Mouse (Mus musculus) embryo, embryonic 11.5 days (tissue): ENCODE measurements around the gene Cep126.

ENCODE experiments used
- DNase-seq: peaks from one replicate; pipeline ENCODE4 v3.0.0-alpha.2; 2012; ENCODE audit warnings: low read depth, low spot score

Gene Cep126

DNA sequence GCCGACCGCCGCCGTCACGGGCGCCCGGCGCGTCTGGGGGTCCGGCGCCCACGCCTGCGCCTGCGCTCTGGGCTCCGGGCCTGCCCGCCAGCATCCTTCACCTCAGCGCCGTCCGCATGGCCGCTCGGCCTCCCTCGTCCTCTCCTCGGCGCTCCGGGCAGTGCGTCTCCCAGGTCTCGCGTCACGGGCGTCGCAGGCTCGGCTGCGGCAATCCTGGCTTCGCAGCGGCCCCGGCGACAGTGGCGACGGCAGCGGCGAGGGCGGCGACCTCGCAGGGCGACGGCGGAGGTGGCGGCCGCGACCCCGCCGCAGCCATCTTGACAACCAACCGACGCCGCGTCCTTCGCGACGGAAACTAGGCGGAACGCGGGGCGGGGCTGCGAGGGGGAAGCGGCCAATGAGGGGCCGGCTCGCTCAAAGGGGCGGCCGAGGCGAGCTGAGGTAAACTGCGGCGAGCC lies at the start of gene Cep126:
Gene Cep126, minus strand, starts transcription at position 178 of the 458 bp plus-strand sequence.
- DNase-seq: peak; percentile 75

DNA sequence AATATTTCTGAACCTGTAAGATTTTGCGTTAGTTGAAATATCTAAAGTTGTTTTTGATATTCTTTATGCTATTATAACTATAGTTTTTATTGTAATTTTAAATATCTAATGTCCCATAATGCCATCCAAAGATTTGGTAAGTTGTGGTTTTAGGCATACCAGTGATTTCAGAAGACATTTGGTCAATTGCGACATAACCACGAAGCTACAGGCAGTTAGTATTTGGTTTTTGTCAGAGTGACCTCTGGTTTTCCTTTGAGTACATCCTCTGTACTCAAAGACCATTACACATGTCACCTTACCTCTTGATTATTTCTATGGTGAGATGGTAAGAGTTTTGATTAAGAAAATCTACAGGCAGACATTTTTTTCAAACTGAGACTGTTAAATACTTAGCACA lies 45.5 kb upstream of the Cep126 start:
- DNase-seq: no peak

DNA sequence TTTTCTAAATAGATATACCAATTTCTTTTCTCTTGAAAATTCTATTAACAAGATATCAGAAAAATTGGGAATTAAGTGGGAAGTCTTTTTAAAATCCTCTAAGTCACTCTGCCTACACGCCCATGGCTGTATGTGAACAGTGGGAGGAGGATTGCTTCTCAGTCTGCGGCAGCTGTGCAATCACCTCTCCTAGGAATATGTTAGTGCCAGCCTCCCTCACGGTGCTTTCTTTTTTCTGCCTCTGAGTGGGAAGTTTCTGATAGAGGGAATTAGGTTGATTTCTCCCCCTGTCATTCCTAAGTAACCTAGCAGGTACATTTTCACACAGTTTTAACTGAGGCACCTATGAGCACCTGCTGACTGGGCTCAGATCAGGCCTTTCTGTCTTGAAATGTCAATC lies 43.0 kb upstream of the Cep126 start:
- no peak for DNase-seq

GRCm38 (mm10) chr9:8157011-8157410 lies 22.9 kb upstream of the Cep126 start:
- no peak for DNase-seq

GRCm38 (mm10) chr9:8139501-8139900 lies 5.4 kb upstream of the Cep126 start:
- DNase-seq: no peak

- peak; percentile 4 for DNase-seq
Observed at GRCm38 (mm10) chr9:8133586-8134115, 443 bp downstream of the Cep126 start.

DNA sequence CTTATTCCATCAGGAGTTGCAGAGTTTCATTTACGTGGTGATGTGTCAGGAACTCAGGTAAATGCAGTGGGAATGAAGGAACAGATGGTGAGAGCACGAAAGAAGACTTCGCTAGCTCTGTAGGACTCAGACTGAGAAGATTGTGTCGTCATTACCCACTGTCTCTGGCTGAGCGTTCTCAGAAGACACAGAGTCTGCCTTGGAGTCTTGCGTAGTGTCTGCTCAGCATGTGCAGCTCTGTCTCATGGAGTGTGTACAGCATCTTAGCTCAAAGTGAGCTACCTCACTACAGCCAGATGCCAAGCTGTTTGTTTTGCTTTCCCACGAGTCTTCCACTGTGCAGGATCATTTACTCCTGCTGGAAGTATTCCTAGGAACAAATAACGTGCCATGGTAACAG lies 10.6 kb downstream of the Cep126 start:
- no peak for DNase-seq

- no peak for DNase-seq
Observed at GRCm38 (mm10) chr9:8114516-8114915, 19.6 kb downstream of the Cep126 start.

- DNase-seq: no peak
Observed at GRCm38 (mm10) chr9:8103050-8103449, 31.0 kb downstream of the Cep126 start.

DNA sequence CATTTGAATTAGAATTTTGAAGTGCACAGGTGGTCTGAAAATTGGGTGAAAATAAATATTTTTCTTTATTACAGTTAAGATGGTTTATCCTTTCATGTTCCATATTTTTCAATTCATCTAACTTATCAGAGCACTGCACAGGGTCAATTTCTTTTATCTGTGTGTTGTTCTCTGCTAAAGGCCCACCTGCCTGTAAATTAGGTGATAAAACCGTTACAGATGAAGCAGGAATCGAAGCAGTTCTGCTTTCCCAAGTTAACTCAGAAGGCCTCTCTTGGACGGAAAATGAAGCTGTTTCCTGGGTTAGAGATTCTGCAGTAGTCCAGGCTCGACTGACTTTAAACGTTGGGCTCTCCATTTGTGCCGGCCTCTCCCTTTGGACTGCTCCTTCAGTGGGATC lies 33.1 kb downstream of the Cep126 start:
- no peak for DNase-seq

DNA sequence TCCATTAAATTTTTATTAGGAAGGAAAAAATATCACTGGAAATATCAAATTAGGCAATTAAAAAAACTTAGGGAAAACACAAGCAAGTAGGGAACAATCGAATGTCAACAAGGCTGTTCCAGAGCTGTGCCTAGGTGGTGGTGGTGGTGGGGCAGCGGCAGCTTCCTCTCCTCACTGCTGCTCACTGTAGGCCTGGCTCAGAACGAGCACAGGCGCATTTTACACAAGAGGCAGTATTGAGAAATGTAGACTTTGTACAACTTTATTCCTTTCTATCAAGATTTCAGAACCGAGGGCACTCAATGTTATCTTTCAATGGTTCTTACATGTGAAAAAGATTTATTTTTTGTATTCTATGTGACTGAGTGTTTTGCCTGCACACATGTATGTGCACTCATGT lies 55.2 kb downstream of the Cep126 start:
- DNase-seq: no peak

DNA sequence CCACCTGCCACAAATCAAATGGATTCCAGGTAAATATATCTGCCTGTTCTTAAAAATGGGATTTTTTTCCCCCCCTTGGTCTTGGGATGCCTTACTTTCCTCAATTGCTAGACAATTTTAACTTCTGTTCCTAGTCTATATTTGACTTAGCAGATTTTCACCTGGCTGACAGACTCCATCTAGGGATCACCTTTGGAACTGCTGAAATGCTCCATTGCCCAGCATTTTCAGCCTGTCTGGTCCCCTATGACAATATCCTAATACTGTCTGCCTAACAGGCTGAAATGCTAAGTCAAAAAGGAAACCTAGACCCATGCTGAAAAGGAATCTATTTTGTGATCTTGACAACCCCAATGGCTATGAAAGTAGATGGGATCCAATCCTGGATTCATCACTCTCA lies 59.7 kb downstream of the Cep126 start:
- no peak for DNase-seq

- DNase-seq: no peak
Observed at GRCm38 (mm10) chr9:8073203-8073755, 60.8 kb downstream of the Cep126 start.

DNA sequence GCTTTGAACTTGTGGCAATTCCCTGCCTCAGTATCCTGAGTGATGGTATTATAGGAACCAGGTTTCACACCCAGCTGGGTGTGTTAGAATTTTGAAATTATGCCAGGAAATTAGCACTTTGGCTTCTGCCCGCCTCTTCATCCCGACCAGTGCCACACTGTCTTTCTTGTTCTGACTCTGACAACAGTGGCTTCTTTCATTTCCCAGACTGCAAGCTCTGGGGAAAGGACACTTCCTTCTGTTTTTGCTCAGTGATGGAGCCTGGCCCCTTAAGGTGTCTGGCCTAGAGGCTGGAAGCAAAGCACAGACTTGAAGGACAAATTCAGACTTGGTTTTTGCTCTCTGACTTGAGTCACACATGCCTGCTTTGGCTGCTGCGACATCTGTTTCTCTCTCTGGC lies 74.5 kb downstream of the Cep126 start:
- DNase-seq: no peak

- DNase-seq: no peak
Observed at GRCm38 (mm10) chr9:8054831-8055230, 79.3 kb downstream of the Cep126 start.

GRCm38 (mm10) chr9:8043044-8043387 lies 91.1 kb downstream of the Cep126 start:
- no peak for DNase-seq

- DNase-seq: peak; percentile 94
Observed at GRCm38 (mm10) chr9:8042338-8043043, 91.6 kb downstream of the Cep126 start, which contains the start of gene Cfap300. Gene Cfap300, minus strand, starts transcription at chr9:8042823.

DNA sequence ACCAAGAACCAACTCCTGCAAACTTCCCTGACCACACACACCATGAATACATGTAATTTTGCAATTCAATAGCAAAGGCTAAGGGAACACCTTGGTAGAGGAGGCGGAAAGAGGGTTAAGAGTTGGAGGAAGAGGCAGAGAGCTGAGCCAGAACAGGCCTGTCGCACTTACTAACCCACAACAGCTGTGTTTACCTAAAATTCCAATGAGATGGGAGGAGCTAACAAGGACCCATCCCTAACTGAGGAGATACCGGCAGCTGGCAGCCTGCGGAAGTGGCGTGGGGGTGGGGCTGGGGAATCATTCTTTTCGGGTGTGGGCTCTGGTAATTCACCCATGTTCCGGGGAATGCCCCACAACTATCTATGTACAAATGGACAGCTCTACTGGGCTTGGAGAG lies 98.5 kb downstream of the Cep126 start:
- DNase-seq: no peak

DNA sequence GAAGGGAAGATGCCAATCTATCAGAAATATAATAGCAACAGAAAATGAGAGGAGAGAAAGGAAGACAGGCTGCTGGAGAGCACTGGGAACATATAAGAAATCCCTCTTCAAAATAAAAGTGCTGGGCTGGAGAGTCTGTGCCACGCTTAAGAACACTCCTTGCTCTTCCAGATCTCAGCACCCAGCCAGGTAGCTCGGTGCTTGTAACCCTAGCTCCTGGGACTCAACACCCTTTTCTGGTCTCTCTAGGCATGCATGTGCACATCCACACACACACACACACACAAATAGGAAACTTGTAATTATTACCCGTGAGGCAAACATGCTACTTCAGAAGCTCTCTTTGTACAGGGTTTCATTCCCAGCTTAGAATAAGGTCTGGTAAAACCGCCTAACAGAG lies 99.0 kb downstream of the Cep126 start:
- DNase-seq: no peak

GRCm38 (mm10) chr9:8034143-8034542 lies 100.0 kb downstream of the Cep126 start:
- DNase-seq: no peak

DNA sequence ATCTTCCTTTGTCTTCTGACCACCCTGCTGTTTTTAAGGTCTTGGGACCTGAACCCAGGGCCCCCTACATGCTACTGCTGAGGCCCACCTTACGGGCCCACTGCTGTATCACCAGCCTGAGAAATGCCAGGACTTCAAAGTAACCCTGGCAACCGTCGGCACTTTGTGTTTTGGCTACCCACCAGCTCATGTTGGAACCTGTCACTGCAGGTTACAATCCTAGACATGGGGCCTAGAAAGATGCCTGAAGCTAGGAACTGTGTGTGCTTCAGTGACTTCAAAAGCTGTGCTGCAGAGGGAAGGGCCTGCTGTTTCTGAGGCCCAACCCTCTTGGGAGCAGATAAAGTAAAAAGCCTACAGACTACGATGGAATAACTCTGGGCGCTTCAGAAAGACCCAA lies 101.2 kb downstream of the Cep126 start:
- DNase-seq: no peak
